Mouse (Mus musculus): ENCODE data around the gene Sema7a. TPM values are rescaled to one million over a fixed set of nuclear protein-coding genes. Genes with fewer than 3 reads are reported as not detected.
A peak's percentile ranks its signal among the peaks of the same experiment; 100 is the strongest.

Gene Sema7a
- polyA plus RNA-seq (2012; rRNA removed), result 76.6 and 95.2 TPM in 2 replicates

GRCm38 (mm10) chr9:57939431-57940348, at the start of gene Sema7a:
TSS of gene Sema7a (plus strand) at chr9:57940112.
- peak in 1 of 2 experiments; percentile 87 for DNase-seq (ENCODE audit: extremely low spot score in 1 of 2, low spot score in 1 of 2)

GRCm38 (mm10) chr9:57900478-57900877, 39.4 kb upstream of the Sema7a start:
- no peak for DNase-seq (ENCODE audit: extremely low spot score in 1 of 2, low spot score in 1 of 2)

- no peak for DNase-seq (ENCODE audit: extremely low spot score in 1 of 2, low spot score in 1 of 2)
Measured at GRCm38 (mm10) chr9:57901197-57901596, 38.7 kb upstream of the Sema7a start.

- no peak for DNase-seq (ENCODE audit: extremely low spot score in 1 of 2, low spot score in 1 of 2)
Measured at GRCm38 (mm10) chr9:57901601-57902000, 38.3 kb upstream of the Sema7a start.

- peak; percentile 35 to 71 for DNase-seq (ENCODE audit: extremely low spot score in 1 of 2, low spot score in 1 of 2)
Measured at GRCm38 (mm10) chr9:57902132-57902531, 37.8 kb upstream of the Sema7a start.

- DNase-seq (ENCODE audit: extremely low spot score in 1 of 2, low spot score in 1 of 2), result no peak
Measured at GRCm38 (mm10) chr9:57903589-57904249, 36.2 kb upstream of the Sema7a start.

GRCm38 (mm10) chr9:57904250-57904644, 35.7 kb upstream of the Sema7a start:
- DNase-seq (ENCODE audit: extremely low spot score in 1 of 2, low spot score in 1 of 2), result no peak

- no peak for DNase-seq (ENCODE audit: extremely low spot score in 1 of 2, low spot score in 1 of 2)
Measured at GRCm38 (mm10) chr9:57907206-57907605, 32.7 kb upstream of the Sema7a start.

- DNase-seq (ENCODE audit: extremely low spot score in 1 of 2, low spot score in 1 of 2), result peak; percentile 88 to 96
Measured at GRCm38 (mm10) chr9:57910254-57911160, 29.4 kb upstream of the Sema7a start, which contains the start of gene Ubl7. TSS of gene Ubl7 (plus strand) at chr9:57910979.

- DNase-seq (ENCODE audit: extremely low spot score in 1 of 2, low spot score in 1 of 2), result no peak
Measured at GRCm38 (mm10) chr9:57912571-57912970, 27.3 kb upstream of the Sema7a start.

- no peak for DNase-seq (ENCODE audit: extremely low spot score in 1 of 2, low spot score in 1 of 2)
Measured at GRCm38 (mm10) chr9:57921491-57922060, 18.3 kb upstream of the Sema7a start.

GRCm38 (mm10) chr9:57922381-57922780, 17.5 kb upstream of the Sema7a start:
- no peak for DNase-seq (ENCODE audit: extremely low spot score in 1 of 2, low spot score in 1 of 2)

- no peak for DNase-seq (ENCODE audit: extremely low spot score in 1 of 2, low spot score in 1 of 2)
Measured at GRCm38 (mm10) chr9:57923046-57923445, 16.9 kb upstream of the Sema7a start.

- no peak for DNase-seq (ENCODE audit: extremely low spot score in 1 of 2, low spot score in 1 of 2)
Measured at GRCm38 (mm10) chr9:57931166-57931767, 8.6 kb upstream of the Sema7a start.

GRCm38 (mm10) chr9:57932253-57932652, 7.7 kb upstream of the Sema7a start:
- peak in 1 of 2 experiments; percentile 66 for DNase-seq (ENCODE audit: extremely low spot score in 1 of 2, low spot score in 1 of 2)

GRCm38 (mm10) chr9:57932831-57933602, 6.9 kb upstream of the Sema7a start:
- peak; percentile 53 to 70 for DNase-seq (ENCODE audit: extremely low spot score in 1 of 2, low spot score in 1 of 2)

GRCm38 (mm10) chr9:57935683-57936437, 4.1 kb upstream of the Sema7a start:
- DNase-seq (ENCODE audit: extremely low spot score in 1 of 2, low spot score in 1 of 2), result peak in 1 of 2 experiments; percentile 95

- no peak for DNase-seq (ENCODE audit: extremely low spot score in 1 of 2, low spot score in 1 of 2)
Measured at GRCm38 (mm10) chr9:57937171-57937570, 2.7 kb upstream of the Sema7a start.
